Mouse (Mus musculus) embryonic facial prominence, embryonic 11.5 days (tissue): Measurements from ENCODE around the gene Pcnx3. TPM values are rescaled to one million over a fixed set of nuclear protein-coding genes. Genes with fewer than 3 reads are reported as not detected.
A peak's percentile ranks its signal among the peaks of the same experiment; 100 is the strongest.

ENCODE experiments used
- ATAC-seq: fragments of 200-750 bp; cut with Nextera tagmentation; replicated peaks from 2 replicates; pipeline ENCODE4 v1.8.0; 2017; ENCODE audit warnings: low read depth; ENCODE audit not compliant: insufficient number of reproducible peaks, low FRiP score, low TSS enrichment
- DNase-seq: peaks from one replicate; pipeline ENCODE4 v3.0.0-alpha.2; 2015; ENCODE audit warnings: low spot score
- H3K27ac ChIP-seq: fragments of 300-500 bp; sonication (generic); replicated peaks from 2 replicates; pipeline ENCODE4 v1.5.1; 2014; ENCODE audit warnings: mild to moderate bottlenecking, low read depth, low read length, control low read depth
- H3K27me3 ChIP-seq: fragments of 300-500 bp; sonication (generic); 2 replicates; pipeline ENCODE4 v1.6.1; 2014; ENCODE audit warnings: mild to moderate bottlenecking, low read length, moderate library complexity, mixed read lengths; ENCODE audit not compliant: control insufficient read depth, insufficient read depth
- H3K36me3 ChIP-seq: fragments of 300-500 bp; sonication (generic); replicated peaks from 2 replicates; pipeline ENCODE4 v1.6.1; 2014; ENCODE audit warnings: low read depth, mild to moderate bottlenecking, low read length, moderate library complexity, mixed read lengths; ENCODE audit not compliant: control insufficient read depth, insufficient read depth
- H3K4me1 ChIP-seq: fragments of 300-500 bp; sonication (generic); 2 replicates; pipeline ENCODE4 v1.6.1; 2014; ENCODE audit warnings: low read length, mixed read lengths; ENCODE audit not compliant: control insufficient read depth, insufficient read depth
- H3K4me2 ChIP-seq: fragments of 300-500 bp; sonication (generic); 2 replicates; pipeline ENCODE4 v1.6.1; 2014; ENCODE audit warnings: low read depth, mild to moderate bottlenecking, control low read depth, low read length, moderate library complexity
- H3K4me3 ChIP-seq: fragments of 300-500 bp; sonication (generic); 2 replicates; pipeline ENCODE4 v1.5.1; 2014; ENCODE audit warnings: low read depth, low read length, control low read depth
- H3K9ac ChIP-seq: fragments of 300-500 bp; sonication (generic); replicated peaks from 2 replicates; pipeline ENCODE4 v1.6.1; 2014; ENCODE audit warnings: mild to moderate bottlenecking, control low read depth, low read length
- H3K9me3 ChIP-seq: fragments of 300-500 bp; sonication (generic); replicated peaks from 2 replicates; pipeline ENCODE4 v1.6.1; 2016; ENCODE audit warnings: mild to moderate bottlenecking, low read length, inconsistent platforms, mixed read lengths; ENCODE audit not compliant: control insufficient read depth
- whole genome bisulfite sequencing: fragments of 180-500 bp; shearing (Covaris S2); extraction: QIAGEN DNeasy Blood & Tissue Kit; methylation state at CpG from one replicate; pipeline ENCODE4 v1.1.7; 2014; 5-methylcytosine and 5-hydroxymethylcytosine counted together
- polyA plus RNA-seq: library from polyadenylated mRNA; unstranded; fragments of >200 nt; fragmentation: Nextera tagmentation; extraction: Ambion mirVana; gene quantifications from 2 replicates; pipeline ENCODE4 v1.2.1, GENCODE M21; 2014

Pcnx3 gene
- polyA plus RNA-seq, 1 experiment from 2014 or later, result 17.5 TPM

DNA sequence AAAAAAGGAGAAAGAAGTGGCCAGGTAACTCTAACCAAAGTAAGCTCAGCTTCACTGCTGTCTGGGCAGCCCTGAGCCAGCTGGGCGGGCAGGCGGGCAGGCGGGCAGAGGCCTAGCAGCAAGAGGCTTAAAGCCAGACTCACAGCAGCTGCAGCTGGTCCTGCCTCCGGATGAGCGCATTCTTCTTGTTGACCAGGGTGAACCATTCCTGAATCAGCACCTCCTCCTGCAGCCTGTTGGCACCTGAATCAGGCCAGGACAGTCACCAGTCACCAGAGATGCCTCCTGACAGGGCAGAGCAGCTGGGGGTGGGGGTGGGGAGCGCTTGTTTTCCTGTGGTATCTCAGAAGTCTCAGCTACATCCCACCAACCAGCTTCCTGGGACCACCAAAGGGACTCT lies 21.4 kb upstream of the Pcnx3 start:
- no peaks in the 10 kb centered on the region; the same call in 1 of the 2 replicates for H3K4me1 ChIP-seq
- no peak overlapping the region for H3K27ac ChIP-seq
- no peaks in the 10 kb centered on the region; the same call in none of the 2 replicates for H3K36me3 ChIP-seq
- DNase-seq (no peak), ATAC-seq (no peak)
- no peaks in the 10 kb centered on the region for H3K9me3 ChIP-seq
- H3K4me3 ChIP-seq, result no peak overlapping the region
- no peak overlapping the region for H3K9ac ChIP-seq
- H3K27me3 ChIP-seq, result no peaks in the 10 kb centered on the region
- 95% methylated on average over 6 of the region's 6 CpGs for whole genome bisulfite sequencing
- H3K4me2 ChIP-seq, result no peak overlapping the region

DNA sequence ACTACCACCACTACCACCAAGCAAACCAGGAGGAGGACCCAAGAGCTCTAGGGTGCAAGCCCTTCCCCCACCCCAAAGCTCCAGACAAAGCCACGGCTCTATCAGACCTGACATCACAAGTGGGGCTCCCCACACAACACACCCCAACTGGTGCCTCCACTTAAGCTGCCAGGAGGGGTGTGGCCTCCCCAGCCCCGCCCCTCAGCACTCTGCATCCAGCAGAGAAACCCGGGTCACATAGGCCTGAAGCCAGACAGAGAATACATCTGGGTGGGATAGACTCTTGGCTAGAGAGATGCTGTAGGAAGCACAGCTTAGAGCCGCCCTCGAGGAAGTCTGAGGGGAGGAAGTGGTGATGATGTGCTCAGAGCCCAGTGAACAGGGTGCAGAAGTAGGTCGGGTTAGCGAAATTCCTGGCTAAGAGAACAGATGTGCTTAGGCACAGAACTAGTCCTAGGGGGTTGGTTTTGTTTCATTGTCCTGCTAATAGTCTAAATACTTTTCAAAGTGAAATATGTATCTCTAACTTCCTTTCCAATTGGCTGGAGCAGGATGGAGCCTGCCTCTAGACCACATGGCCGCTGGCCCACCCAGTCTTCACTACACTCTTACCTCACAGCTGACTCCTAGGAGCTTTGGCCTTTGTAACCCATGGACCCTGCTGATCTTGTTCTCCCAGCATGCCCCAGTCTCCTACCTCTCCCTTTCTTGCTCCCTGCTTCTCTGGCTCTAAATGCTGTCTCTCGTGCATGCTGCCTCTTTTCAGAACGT lies 16.3 kb upstream of the Pcnx3 start:
- H3K9ac ChIP-seq, result no peak overlapping the region
- no peaks in the 10 kb centered on the region; the same call in 1 of the 2 replicates for H3K4me1 ChIP-seq
- no peak overlapping the region for H3K4me3 ChIP-seq
- no peaks in the 10 kb centered on the region for H3K9me3 ChIP-seq
- ATAC-seq (peak; percentile 49; the same call in 1 of the 2 replicates), DNase-seq (no peak)
- no peak overlapping the region for H3K4me2 ChIP-seq
- no peak overlapping the region for H3K27ac ChIP-seq
- H3K27me3 ChIP-seq, result no peaks in the 10 kb centered on the region
- peaks cover 22% of the 10 kb centered on the region for H3K36me3 ChIP-seq
- 42% methylated on average over 10 of the region's 10 CpGs for WGBS

DNA sequence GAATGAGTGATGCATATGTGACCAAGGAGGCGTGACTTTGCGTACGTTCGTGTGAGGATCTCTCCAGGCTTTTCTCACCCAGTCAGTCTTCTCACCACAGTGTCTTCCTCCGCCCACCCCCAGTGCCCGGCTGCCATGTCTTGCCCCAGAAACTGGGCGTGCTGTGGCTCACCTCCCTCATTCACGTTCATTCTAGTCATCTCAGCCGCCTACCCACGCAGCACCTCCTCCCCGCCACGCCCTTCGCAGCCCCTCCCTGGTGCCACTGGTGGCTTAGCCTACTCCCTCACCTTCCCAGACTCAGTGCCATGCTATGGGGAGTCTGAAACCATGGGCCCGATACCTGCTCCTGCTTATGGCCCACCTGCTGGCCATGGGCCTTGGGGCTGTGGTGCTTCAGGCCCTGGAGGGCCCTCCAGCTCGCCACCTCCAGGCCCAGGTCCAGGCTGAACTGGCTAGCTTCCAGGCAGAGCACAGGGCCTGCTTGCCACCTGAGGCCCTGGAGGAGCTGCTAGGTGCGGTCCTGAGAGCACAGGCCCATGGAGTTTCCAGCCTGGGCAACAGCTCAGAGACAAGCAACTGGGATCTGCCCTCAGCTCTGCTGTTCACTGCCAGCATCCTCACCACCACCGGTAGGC lies 15.6 kb upstream of the Pcnx3 start, which contains the start of gene Kcnk7:
Gene Kcnk7 (plus strand): TSS at position 205 of the 638 bp plus-strand sequence.
- ATAC-seq, result peak; percentile 12; the same call in 1 of the 2 replicates
- Histone ChIP-seq H3K27ac (no peak within 1 kb of the TSS), H3K36me3 (peaks cover 22% of the 10 kb centered on the region)

DNA sequence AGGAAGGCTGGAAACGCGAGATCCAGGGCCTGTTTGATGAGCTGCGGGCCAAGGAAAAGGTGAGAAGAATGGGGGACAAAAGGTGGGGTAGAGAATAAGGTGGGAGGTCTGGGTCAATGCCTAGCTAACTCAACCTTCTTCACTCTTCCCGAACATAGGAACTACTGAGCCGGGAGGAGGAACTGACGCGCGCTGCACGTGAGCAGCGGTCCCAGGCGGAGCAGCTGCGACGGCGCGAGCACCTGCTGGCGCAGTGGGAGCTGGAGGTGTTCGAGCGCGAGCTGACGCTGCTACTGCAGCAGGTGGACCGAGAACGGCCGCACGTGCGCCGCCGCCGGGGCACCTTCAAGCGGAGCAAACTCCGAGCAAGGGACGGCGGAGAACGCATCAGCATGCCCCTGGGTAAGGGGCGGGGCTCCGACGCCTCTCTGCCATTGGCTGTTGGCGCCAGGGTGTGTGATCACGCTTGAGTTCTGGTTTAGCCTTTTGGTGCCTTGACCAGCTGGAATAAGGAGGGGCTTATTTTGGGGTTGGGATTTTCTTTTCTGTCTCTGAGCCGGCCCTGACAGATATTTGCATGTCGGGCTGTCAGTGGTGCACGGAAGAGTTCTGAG lies 7.2 kb upstream of the Pcnx3 start:
- Histone ChIP-seq H3K27ac (no peak overlapping the region), H3K36me3 (peaks cover 29% of the 10 kb centered on the region), H3K4me1 (peaks cover 6% of the 10 kb centered on the region), H3K4me2 (peak overlapping the region; percentile 25), H3K4me3 (no peak overlapping the region), H3K9ac (peak overlapping the region; percentile 4; the same call in 1 of the 2 replicates), H3K27me3 (no peaks in the 10 kb centered on the region), H3K9me3 (no peaks in the 10 kb centered on the region)
- 14% methylated on average over 41 of the region's 41 CpGs for WGBS
- ATAC-seq (peak; percentile 32; the same call in 1 of the 2 replicates), DNase-seq (peak; percentile 59)

More for the DNA sequence above, 15.6 kb upstream of the Pcnx3 start, which contains the start of gene Kcnk7:
- no peak within 1 kb of the TSS for H3K4me3 ChIP-seq
- no peaks in the 10 kb centered on the region; the same call in 1 of the 2 replicates for H3K4me1 ChIP-seq
- no peaks in the 10 kb centered on the region for H3K9me3 ChIP-seq
- 0 out of 2 replicates have a peak within 1 kb of the TSS, but pooled peaks have one; percentile 9 for H3K9ac ChIP-seq
- DNase-seq, result no peak
- H3K4me2 ChIP-seq, result no peak within 1 kb of the TSS
- H3K27me3 ChIP-seq, result no peaks in the 10 kb centered on the region
- 79% methylated on average over 17 of the region's 17 CpGs for WGBS

DNA sequence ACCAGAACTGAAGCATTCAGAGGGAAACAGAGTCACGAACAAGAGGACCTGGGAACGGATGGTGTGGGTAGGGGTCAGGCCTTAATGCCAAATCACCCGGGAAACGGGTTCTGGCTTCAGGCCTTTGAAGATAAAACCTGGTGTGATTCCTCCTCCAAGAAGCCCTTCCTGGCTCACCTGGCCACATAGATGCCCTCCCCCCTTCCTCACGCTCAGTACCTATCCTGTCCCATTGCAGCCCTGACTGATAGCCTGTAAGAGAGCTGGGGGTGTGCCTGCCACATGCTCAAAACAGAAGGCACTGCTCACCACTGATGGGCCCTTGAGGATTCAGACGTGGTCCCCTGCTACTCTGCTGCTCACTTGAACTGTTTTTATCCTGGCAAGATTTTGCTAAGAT lies 5.1 kb upstream of the Pcnx3 start:
- H3K9ac ChIP-seq, result peak overlapping the region; percentile 10; the same call in 1 of the 2 replicates
- no peaks in the 10 kb centered on the region for H3K27me3 ChIP-seq
- no peak overlapping the region for H3K4me3 ChIP-seq
- no peak overlapping the region for H3K4me2 ChIP-seq
- ATAC-seq (no peak), DNase-seq (no peak)
- H3K27ac ChIP-seq, result no peak overlapping the region
- no peaks in the 10 kb centered on the region for H3K9me3 ChIP-seq
- 89% methylated on average over 6 of the region's 6 CpGs for WGBS
- peaks cover 12% of the 10 kb centered on the region for H3K4me1 ChIP-seq
- H3K36me3 ChIP-seq, result peaks cover 20% of the 10 kb centered on the region

DNA sequence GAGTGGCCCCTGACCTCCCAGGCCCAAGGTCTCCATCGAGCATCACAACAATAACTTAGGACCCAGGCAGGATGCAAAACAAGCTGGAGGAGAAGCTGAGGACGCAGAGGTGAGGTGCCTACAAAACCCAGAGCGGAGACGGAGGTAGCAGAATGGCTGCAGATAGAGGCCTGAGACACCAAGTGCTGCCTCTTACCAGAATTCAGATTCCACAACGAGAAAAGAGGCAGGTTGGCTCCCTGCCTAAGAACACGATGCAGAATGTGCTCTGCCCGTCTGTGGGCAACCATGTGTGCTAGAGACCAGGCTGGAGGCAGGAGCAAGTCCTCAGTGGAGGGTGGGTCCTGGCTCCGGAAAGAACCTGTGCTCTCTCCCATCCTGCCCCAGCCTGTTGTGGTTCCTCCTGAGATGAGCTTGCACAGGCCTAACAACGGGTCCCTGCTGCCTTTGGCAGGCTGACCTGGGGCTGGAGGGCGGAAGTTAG lies 4.2 kb upstream of the Pcnx3 start:
- DNase-seq (no peak), ATAC-seq (no peak)
- H3K36me3 ChIP-seq, result peaks cover 17% of the 10 kb centered on the region
- H3K4me3 ChIP-seq, result peak overlapping the region; percentile 8; the same call in 1 of the 2 replicates
- H3K9ac ChIP-seq, result peak overlapping the region; percentile 47
- H3K27ac ChIP-seq, result peak overlapping the region; percentile 28; the same call in 1 of the 2 replicates
- no peaks in the 10 kb centered on the region for H3K9me3 ChIP-seq
- WGBS, result 69% methylated on average over 10 of the region's 10 CpGs
- H3K4me1 ChIP-seq, result peaks cover 12% of the 10 kb centered on the region
- H3K4me2 ChIP-seq, result peak overlapping the region; percentile 71
- H3K27me3 ChIP-seq, result no peaks in the 10 kb centered on the region

DNA sequence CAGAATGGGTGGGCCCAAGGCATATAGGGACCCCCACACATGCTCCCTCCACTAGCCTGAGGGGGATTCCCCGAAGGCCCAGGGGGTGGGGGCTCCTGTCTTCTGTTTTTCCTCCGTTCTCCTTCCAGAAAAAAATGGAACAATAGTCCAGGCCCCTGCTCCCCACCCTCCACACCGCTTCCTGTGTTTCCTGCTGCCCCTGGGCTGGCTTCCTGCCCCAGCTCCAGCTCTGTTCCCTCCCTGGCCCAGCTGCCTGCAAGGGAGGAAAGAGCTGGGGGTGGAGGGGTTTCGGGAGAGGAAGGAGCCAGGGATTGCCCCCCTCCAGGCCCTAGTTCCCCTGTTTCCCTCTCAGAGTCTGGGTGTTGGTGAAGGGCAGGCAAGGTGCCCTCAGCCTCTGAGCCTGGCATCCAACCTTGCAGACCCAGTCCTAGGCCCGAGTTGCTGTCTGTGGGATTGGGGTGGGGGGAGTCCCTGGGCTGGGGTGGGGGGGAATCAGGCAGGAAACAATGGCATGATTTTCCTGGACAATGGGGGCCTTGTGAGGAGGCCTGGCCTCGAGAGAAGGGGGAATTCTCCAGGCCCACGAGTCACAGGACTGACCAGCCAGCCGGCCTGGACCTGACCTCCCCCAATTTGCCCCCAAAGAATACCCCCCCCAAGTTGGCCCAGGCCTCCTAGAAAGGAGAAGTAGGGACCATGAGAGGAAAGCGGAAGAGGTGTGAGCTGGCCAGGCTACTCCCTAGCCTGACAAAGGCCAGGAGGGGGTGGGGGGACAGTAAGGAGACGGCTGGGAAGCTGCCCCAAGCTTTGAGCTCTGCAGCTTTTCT lies 3.6 kb upstream of the Pcnx3 start:
- peak overlapping the region; percentile 47 for H3K9ac ChIP-seq
- no peaks in the 10 kb centered on the region for H3K9me3 ChIP-seq
- peaks cover 14% of the 10 kb centered on the region for H3K4me1 ChIP-seq
- no peaks in the 10 kb centered on the region for H3K27me3 ChIP-seq
- H3K4me3 ChIP-seq, result peak overlapping the region; percentile 71
- WGBS, result 42% methylated on average over 10 of the region's 10 CpGs
- H3K27ac ChIP-seq, result 0 out of 2 replicates have a peak overlapping the region, but pooled peaks have one; percentile 28
- H3K36me3 ChIP-seq, result peaks cover 13% of the 10 kb centered on the region
- DNase-seq (no peak), ATAC-seq (no peak)
- H3K4me2 ChIP-seq, result peak overlapping the region; percentile 71
